Mouse (Mus musculus) layer of hippocampus, adult 8-10 months (tissue): ENCODE results near the gene Olfr214. TPM values are rescaled to one million over a fixed set of nuclear protein-coding genes. Genes with fewer than 3 reads are reported as not detected.
"Not testable (repeated sequence)": the region's sequence is repeated elsewhere in the genome, so short reads cannot be mapped to it uniquely, and the experiment has no call there.

Experiments used
- DNase-seq, 2 experiments: peaks; one replicate each; pipeline ENCODE4 v3.0.0; 2022; ENCODE audit warnings: low spot score in 2 of 2
- total RNA-seq, 4 experiments: library from RNA; stranded (reverse); gene quantifications; 2 replicates each; pipeline ENCODE4 v1.2.4; 2022

The Olfr214 gene
- not detected for total RNA-seq

DNA sequence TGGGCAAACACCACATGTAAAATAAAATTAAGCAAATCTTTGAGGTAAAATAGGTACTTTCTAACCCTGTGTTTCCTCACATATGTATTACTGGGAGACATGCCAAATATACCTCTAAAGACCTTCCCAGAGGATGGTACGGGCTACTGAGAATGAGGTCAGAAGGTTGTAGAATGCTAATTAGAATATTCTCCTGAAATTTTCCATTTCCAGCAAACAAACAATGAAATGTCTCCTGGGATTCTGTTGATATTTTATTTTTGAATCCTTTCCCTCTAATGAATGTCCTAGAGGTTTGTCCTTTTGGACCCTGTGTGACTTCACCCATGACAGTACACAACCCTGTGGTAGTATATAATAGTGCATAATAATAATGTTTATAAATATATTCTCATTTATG, at the start of gene Olfr214:
Gene Olfr214 (plus strand): TSS at position 301 of the 400 bp plus-strand sequence.
- no peak for DNase-seq

DNA sequence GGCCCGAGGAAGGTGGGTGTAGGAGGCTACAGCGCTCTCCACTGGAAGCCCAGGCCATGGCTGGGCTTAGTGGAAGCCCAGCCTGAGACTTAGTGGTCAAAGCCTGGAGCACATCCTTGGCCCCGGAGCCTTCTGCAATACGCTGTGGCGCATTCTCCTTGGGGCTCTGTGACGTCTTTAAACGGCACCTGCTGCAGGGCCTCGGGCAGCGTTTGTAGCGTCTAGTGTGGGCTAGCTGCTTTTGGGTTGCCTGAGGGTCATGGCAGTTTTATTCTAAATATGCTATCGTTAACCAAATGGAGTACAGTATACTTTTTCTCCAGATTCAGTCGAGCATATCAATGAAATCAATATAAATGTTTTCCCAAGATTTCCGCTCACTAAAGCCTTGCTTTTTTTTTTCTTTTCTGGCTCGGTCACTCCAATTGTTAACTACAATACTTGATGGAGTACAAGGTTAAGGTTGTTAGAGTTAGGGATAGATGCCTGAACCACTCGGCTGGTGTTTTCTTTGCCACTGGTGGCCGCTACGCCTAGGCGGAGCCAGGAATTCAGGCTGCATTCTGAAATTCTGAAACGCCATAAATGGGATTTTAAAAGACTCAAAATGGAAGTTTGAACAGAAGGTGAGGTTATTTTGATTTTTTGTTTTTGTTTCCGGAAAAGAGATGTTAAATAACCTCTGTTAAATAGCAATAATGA, 47.6 kb upstream of the Olfr214 start, which contains the start of gene Olfr212:
Gene Olfr212 (plus strand): TSS at position 215 of the 702 bp plus-strand sequence.
- DNase-seq: not testable (repeated sequence)

DNA sequence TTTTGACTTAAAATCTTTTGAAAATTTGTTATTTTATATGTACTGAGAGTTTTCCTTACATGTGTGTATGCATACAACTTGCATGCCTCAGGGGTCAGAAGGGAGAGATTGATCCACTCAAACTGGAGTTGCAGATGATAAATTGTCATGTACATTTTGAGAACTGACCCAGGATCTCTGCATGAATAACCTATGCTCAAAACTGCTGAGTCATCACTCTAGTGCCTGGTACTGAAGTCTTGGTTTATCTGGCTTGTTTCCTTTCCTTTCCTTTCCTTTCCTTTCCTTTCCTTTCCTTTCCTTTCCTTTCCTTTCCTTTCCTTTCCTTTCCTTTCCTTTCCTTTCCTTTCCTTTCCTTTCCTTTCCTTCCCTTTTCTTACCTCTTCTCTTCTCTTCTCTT, 39.2 kb upstream of the Olfr214 start:
- no peak for DNase-seq

DNA sequence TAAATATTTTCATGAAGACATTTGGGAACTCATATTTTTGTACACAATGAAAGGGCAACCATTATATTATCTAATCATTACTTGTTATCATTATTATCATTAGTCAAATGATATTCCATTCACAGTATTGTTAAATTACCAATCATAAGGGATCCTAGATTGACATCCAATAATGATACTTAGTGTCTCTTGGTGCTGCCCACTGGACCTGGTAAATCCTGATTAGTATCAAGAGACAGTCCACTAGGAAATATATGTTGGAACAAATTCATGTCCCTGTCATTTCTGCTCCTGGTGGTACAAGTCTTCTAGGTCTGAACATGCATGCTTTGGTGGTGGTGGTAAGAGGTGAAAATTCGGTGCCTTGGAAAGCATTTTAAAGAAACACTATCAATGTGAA, 15.9 kb upstream of the Olfr214 start, which contains the start of gene Olfr213:
Gene Olfr213 (plus strand): TSS at position 301 of the 400 bp plus-strand sequence.
- no peak for DNase-seq

DNA sequence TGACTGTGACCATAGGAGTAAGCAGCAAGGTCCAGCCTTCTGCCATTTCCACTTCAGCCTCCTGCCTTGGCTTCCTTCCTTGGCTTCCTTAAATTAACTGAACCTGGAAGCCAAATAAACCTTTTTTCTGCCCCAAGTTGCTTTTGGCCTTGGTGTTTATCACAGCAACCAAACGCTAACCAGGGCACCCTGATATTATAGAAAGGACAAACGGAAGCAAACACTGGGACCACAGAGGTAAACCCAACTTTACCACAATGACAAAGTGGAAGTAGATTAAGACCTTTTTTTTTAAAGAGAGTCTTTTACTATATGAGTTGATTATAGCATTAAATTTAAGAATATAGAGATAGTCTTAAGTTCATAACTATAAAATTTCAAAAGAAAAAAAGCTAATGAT, 11.5 kb upstream of the Olfr214 start:
- DNase-seq: no peak

DNA sequence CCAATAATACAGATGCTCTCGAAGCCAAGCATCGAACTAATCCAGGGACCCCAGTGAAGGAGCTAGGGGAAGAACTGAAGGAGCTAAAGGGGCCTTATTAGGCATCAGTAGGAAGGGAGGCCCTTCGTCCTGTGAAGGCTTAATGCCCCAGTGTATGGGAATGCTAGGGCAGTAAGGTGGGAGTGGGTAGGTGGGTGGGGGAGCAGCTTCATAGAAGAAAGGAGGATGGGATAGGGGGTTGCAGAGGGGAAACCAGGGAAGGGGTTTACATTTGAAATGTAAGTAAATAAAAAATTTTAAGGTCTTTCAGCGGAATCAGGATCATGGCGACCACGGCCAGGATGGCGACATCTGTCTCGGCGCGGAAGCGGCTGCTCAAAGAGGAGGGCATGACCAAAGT, 3.2 kb upstream of the Olfr214 start, which contains the start of gene Gm5580:
Gene Gm5580 (plus strand): TSS at position 301 of the 400 bp plus-strand sequence.
- DNase-seq: not testable (repeated sequence)

DNA sequence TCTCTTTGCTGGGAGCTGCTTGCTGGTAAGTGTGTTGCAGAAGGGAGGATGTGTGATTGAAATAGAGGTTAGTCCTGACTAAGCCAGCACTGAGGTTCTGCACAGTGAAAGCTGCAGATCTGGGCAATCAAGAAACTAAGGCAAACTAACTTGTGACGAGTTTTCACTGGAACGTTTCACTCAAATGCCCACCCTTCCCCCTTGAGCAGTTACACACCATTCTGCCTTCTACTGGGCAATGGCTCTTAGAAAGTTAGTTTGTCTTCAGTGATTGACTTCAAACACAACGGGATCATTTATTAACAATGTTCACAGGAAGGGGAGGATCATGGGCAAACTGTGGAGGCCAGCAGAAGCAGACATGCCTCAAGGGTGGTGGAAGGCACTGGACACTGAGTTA, 917 bp downstream of the Olfr214 start:
- DNase-seq: no peak

DNA sequence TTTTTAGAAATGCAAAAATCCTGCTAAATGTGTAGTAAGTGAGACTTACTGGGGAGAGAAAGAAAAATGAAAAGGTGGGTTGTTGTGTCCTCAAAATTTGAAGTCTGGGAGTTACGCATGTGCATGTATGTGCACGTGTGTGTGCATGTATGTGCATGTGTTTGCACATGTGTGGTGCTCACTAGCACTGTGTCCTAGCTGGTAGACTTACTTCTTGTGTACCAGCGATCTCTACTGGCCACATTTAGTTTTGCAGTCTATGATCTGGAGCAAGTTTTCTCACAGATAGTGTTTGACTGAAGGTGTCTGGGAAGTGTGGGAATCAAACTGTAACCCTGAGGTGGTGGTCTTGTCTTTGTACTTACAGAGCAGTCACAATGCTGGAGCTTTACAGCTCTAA, 15.8 kb downstream of the Olfr214 start:
- DNase-seq: peak; percentile 4

DNA sequence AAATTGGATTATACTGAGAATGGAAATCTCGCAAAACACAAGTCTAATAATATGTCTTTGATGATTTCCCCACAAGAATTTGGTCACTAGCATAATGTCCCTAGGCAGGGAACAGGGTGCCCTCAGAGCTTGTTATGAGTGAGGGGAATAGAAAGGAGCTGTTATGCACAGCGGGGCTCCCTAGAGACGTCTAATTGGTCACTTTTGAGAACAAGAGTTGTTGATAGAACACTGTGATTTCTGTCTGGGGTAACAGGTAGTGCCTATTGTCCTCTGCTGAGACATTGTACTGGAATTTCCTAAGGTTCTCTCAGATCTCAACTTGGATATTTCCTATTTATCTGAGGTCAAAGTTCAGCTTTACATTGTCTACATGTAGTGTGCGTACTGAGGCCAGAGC, 30.1 kb downstream of the Olfr214 start, which contains the start of gene Olfr215:
Gene Olfr215 (minus strand): TSS at position 101 of the 400 bp plus-strand sequence.
- no peak for DNase-seq

DNA sequence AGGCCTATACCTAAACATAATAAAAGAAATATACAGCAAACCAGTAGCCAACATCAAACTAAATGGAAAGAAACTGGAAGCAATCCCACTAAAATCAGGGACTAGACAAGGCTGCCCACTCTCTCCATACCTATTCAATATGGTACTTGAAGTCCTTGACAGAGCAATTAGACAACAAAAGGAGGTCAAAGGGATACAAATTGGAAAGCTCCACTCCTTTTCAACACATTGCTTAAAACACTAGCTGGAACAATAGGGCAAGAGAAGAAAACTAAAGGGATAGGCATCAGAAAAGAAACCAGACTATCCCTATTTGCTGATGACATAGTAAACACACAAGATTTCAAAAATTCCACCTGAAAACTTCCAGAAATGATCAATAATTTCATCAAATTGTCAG, 46.9 kb downstream of the Olfr214 start:
- not testable (repeated sequence) for DNase-seq

DNA sequence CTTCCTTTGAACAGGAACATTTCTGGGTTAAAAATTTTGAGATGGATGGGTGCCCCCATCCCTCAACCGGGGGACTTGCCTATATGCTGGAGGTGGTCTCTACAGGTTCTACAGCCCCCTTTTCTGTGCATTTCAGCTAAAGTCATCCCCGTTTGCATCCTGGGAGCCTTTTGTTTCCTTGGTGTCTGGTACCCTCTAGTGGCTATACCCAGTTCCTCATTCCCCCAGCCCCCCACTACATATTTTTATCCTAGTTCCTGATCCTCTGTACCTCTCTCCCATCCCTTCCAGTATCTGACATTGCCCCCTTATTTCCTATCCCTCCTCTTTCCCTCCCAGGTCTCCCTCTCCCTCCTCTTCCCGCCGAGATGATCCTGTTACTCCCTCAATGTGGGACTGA, 53.2 kb downstream of the Olfr214 start:
- no peak for DNase-seq

Other genes with a start within 250 kb of the Olfr214 start
- 10 to 100 TPM; 51.9 to 59.2 (median 55.7) TPM for gene March8, start 216.2 kb upstream of the Olfr214 start, total RNA-seq
- 1 to 10 TPM; 1.4 to 5.7 (median 3.8) TPM for gene Alox5, start 93.1 kb upstream of the Olfr214 start, total RNA-seq
- not detected for gene Olfr211, start 65.1 kb upstream of the Olfr214 start, total RNA-seq
- gene Olfr212, start 47.7 kb upstream of the Olfr214 start, total RNA-seq: under 1 TPM in 1 of 4 experiments, not detected in 3; 0.12 TPM
- gene Olfr213, start 15.8 kb upstream of the Olfr214 start, total RNA-seq: not detected
- 1 to 10 TPM; 1.7 to 3.0 (median 2.6) TPM for gene Gm5580, start 3.1 kb upstream of the Olfr214 start, total RNA-seq
- not detected for gene Olfr215, start 30.0 kb downstream of the Olfr214 start, total RNA-seq
- 10 to 100 TPM; 19.8 to 22.8 (median 20.4) TPM for gene Zfp422, start 74.8 kb downstream of the Olfr214 start, total RNA-seq
- 1 to 10 TPM in 3 of 4 experiments, under 1 TPM in 1; 0.94 to 2.9 (median 1.9) TPM for gene Depp1, start 96.4 kb downstream of the Olfr214 start, total RNA-seq
- 1 to 10 TPM; 4.7 to 7.3 (median 5.0) TPM for gene Rassf4, start 119.7 kb downstream of the Olfr214 start, total RNA-seq
- gene Tmem72, start 162.7 kb downstream of the Olfr214 start, total RNA-seq: under 1 TPM; 0.53 to 0.82 (median 0.66) TPM